Mouse (Mus musculus) right cerebral cortex, postnatal 14 days (tissue): ENCODE measurements at regions not wholly inside any gene's neighbourhood (a gene's known extent, or its start where the extent isn't known, plus 50 kb on each side); places are given as distances from the start of the nearest gene placed in this dataset.

Experiments
- DNase-seq: peaks from one replicate; pipeline ENCODE4 v3.0.0; 2022

GRCm38 (mm10) chr15:93874206-93874605, 278.5 kb upstream of the Prickle1 start:
- no peak for DNase-seq

- no peak for DNase-seq
Observed at GRCm38 (mm10) chr15:93857336-93857901, 261.7 kb upstream of the Prickle1 start.

GRCm38 (mm10) chr15:93853221-93853620, 257.5 kb upstream of the Prickle1 start:
- DNase-seq, result no peak

- DNase-seq, result no peak
Observed at GRCm38 (mm10) chr15:93852126-93852525, 256.4 kb upstream of the Prickle1 start.

- DNase-seq, result no peak
Observed at GRCm38 (mm10) chr15:93850388-93850787, 254.7 kb upstream of the Prickle1 start.

GRCm38 (mm10) chr15:93848830-93849229, 253.1 kb upstream of the Prickle1 start:
- no peak for DNase-seq

GRCm38 (mm10) chr15:93846797-93847196, 251.1 kb upstream of the Prickle1 start:
- no peak for DNase-seq

GRCm38 (mm10) chr15:93845801-93846200, 250.1 kb upstream of the Prickle1 start:
- DNase-seq, result peak; percentile 31

GRCm38 (mm10) chr15:93832956-93833355, 237.3 kb upstream of the Prickle1 start:
- DNase-seq, result peak; percentile 5

- DNase-seq, result peak; percentile 52
Observed at GRCm38 (mm10) chr15:93832431-93832936, 236.8 kb upstream of the Prickle1 start.

- DNase-seq, result peak; percentile 66
Observed at GRCm38 (mm10) chr15:93831148-93831547, 235.5 kb upstream of the Prickle1 start.

GRCm38 (mm10) chr15:93824729-93825694, 229.3 kb upstream of the Prickle1 start:
- peak; percentile 27 for DNase-seq

GRCm38 (mm10) chr15:93821236-93821635, 225.5 kb upstream of the Prickle1 start:
- DNase-seq, result no peak

GRCm38 (mm10) chr15:93812011-93812410, 216.3 kb upstream of the Prickle1 start:
- no peak for DNase-seq

GRCm38 (mm10) chr15:93807993-93808392, 212.3 kb upstream of the Prickle1 start:
- no peak for DNase-seq

- no peak for DNase-seq
Observed at GRCm38 (mm10) chr15:93807505-93807904, 211.8 kb upstream of the Prickle1 start.

- no peak for DNase-seq
Observed at GRCm38 (mm10) chr15:93804703-93805102, 209.0 kb upstream of the Prickle1 start.

GRCm38 (mm10) chr15:93790531-93790930, 194.8 kb upstream of the Prickle1 start:
- DNase-seq, result no peak

- no peak for DNase-seq
Observed at GRCm38 (mm10) chr15:93789762-93790161, 194.1 kb upstream of the Prickle1 start.

GRCm38 (mm10) chr15:93787361-93787760, 191.7 kb upstream of the Prickle1 start:
- no peak for DNase-seq

- DNase-seq, result no peak
Observed at GRCm38 (mm10) chr15:93785846-93786412, 190.2 kb upstream of the Prickle1 start.

GRCm38 (mm10) chr15:93783736-93784135, 188.0 kb upstream of the Prickle1 start:
- no peak for DNase-seq

- peak; percentile 6 for DNase-seq
Observed at GRCm38 (mm10) chr15:93775199-93775745, 179.6 kb upstream of the Prickle1 start.
